Mouse (Mus musculus): ENCODE results near the gene Ear14. TPM values are rescaled to one million over a fixed set of nuclear protein-coding genes. Genes with fewer than 3 reads are reported as not detected.
"Not testable (repeated sequence)": the region's sequence is repeated elsewhere in the genome, so short reads cannot be mapped to it uniquely, and the experiment has no call there.

The Ear14 gene
- total RNA-seq (2021) = not detected

DNA sequence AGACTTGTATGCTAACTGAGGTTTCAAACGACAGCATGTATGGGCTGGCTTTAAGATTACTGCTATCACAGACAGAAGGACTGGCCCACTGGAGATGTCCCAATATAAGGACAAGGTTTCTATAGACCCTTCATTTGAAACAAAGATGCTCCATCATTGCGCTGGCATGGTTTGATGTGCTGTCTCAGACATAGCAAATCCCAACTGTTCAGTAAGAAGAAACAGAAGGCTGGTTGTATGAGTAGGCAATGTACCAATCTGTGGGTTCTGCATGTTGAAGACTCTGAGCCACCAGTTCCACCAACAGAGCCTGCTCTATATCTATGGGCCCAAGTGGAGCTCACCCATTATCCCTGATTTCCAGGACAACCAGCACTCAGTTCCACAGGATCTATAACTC, at the start of gene Ear14:
Gene Ear14 (plus strand): TSS at position 277 of the 400 bp plus-strand sequence.
- no peak for DNase-seq

DNA sequence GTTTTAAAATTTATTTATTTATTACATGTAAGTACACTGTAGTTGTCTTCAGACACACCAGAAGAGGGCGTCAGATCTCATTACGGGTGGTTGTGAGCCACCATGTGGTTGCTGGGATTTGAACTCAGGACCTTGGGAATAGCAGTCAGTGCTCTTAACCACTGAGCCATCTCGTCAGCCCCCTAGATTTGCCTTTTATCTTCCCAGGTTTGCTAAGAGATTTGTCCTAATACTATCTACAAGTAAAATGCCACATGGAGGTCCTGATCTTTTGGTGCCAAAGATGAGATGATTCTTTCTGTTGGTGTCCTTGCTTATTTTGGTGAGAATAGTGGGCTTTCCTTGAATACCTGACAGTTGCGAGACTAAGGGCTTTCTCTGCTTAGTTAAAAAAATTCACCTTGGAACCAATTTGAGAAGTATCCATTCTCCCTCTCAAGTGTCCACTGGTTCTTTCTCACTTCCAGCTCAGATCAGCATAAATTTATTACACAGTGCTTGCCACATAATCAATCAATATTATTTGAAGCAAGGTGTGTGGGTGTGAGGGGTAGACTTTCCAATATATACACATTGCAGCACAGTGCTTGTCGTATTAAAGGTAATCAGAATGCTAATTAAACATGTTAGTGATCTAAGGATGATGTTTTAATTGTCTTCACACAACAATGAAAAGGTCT, 47.0 kb upstream of the Ear14 start:
- no peak for DNase-seq

DNA sequence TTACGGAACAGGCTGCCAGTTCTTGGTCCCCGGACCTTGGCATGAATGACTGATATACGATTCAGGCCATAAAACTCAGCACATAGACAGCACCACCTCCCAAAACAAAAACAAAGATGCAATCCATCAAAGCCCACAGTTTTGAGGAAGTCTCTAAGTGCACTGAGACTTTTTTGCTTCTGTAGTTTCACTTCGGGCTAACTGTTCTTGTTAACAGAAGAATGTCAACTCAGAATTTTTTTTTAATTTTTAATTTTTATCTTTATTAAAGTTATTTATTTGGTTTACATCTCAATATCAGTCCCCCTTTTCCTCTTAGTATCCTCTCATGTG, 46.5 kb upstream of the Ear14 start:
- DNase-seq = no peak

DNA sequence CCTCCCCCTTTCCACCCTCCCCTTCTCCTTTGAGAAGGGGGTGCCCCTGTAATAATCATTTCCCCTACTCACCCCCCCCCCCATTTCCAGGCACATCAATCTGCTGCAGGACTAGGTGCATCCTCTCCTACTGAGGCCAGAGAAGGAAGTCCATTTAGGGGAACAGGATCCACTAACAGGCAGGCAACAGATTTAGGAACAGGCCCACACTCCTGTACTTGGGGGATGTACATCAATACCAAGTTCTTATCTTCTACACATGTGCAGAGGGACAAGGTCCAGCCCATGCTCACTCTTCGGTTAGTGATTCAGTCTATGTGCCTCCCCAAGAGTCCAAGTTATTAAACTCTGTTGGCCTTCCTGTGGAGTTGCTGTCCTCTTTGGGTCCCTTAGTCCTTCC, 46.1 kb upstream of the Ear14 start:
- DNase-seq = no peak

DNA sequence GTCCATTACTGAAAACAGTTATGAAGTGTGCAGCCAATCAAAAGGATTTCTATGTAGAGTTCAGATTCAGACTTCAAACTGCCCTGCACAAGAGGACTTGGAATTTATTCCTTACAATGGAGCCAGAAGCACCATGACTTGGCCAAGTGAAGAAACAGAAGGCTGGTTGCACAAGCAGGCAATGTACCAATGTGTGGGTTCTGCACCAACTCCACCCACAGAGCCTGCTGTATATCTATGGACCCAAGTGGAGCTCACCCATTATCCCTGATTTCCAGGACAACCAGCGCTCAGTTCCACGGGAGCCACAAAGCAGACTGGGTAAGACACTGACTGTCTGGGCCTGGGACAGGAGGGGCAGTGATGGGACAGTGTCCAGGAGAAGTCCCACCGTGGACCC, 41.2 kb upstream of the Ear14 start, which contains the start of gene Rnase2b:
Gene Rnase2b (plus strand): TSS at position 285 of the 400 bp plus-strand sequence.
- not testable (repeated sequence) for DNase-seq

DNA sequence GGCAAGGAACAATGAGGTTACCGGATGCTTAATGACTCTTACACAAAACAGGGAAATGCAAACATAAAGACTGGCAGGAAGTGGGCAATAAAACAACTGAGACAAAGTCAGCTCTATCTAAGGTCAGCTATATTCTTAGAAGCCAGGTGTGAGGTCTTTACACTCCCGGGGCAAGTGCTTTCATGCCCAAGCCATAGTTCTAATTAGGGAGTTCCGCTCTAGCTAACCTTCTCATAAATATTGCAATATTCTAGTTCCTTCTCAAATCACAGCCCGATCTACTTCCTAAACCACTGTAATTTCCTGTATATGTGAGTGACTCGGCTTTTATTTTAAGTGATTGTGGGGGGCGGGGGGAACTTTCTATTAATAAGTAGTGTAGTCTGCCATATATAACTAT, 39.9 kb upstream of the Ear14 start:
- DNase-seq = not testable (repeated sequence)

DNA sequence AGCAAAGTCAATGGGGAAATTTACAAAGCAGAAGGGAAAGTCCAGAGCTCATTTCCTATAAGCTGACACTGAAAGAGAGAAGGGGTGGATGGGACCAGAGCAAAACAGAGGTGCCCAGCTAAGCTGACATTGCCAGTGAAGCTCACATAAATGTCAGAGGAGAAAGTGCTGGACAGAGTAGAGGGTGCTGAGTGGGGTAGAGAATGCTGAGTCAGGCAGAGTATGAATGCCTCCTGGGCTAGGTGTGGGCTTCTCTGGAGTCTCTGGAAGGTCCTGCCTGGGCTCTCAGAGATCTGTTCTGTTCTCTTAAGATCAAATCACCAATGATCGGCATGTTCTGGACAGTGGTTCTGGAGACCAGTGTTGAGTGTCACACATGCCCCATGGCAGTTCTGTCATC, 37.8 kb upstream of the Ear14 start:
- DNase-seq = no peak

DNA sequence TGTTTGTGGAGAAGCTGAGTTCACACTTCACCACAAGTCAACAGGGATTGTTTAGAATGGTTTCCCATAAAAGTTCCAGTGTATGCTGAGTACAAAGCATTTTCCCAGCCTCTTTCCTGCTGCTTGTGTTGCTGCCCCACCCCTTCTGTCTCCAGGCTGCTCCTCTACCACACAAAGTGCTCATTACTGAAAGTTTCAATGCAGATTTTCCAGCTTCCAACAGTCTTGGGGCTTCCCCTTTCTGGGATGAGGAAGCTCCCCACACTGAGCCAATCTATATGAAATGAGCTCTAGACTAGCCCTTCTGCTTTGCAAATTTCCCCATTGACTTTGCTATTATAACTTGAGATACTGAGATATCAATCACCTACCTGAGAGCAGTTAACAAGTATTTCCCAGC, 37.1 kb upstream of the Ear14 start:
- DNase-seq = no peak

DNA sequence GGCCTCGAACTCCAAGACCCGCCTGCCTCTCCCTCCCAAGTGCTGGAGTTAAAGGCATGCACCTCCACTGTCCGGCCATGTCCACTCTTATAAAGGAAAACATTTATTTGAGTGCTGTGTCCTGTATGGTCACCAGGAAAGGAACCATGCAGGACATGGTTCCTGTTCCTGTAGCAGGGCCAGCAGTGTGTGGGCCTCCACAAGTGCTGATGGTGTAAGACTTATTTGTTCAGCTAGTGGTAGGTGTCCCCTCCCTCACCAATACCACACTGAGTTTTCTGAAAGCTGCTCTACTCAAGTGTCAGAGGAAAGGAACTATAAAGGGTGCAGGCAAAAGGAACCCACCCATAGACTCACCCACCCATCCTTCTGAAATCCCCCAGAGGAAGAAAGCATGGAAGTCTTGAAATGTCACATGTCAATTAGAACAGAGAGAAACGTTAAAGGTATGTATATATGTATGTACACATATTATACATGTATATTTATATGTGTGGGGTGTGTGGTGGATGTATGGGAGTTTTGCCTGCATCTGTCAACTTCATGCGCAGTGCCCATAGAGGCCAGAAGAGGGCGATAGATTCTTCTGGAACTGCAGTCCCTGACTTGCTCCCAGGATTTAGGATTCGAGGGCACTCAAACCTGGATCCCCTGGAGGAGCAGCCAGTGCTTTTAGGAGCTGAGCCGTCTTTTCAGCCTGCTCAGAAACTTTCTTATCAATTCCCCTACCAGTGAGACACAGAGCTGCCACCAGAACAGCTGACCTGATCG, 30.9 kb upstream of the Ear14 start:
- peak; percentile 63 for DNase-seq

DNA sequence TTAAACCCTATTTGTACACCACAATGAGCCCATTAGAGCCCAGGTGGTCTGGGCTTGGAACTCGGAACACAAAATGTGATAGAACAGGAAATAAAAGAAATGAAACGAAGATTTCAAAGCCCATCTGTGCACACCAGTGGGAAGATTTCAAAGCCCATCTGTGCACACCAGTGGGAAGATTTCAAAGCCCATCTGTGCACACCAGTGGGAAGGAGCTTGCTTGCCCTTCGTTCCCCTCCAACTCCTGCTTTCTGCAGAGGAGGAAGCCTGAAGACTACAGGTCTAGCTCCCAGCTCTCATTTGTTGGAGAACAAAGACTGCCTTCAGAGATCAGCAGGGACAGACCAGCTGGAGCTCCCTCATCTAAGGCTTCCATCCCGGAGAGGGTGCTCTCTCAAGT, 30.2 kb upstream of the Ear14 start:
- DNase-seq = not testable (repeated sequence)

DNA sequence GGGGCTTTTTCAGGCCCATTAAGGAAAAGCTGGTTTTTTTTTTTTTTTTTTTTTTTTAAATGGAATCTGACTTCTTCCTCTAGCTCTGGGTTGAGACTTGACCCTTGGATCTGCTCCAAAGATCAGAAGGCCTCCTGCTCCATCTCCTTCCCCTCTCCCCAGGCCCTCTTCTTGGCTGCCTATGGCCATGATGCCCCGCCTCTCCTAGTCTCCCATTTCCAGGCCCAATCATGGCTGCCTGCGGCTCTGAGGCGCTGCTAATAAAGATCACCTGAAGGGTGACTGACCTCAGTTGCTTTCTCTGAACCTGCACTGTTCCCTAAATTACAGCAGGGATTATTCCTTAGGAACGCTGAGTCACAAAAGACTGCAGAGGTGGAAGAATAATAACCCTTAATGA, 29.3 kb upstream of the Ear14 start:
- DNase-seq = no peak

DNA sequence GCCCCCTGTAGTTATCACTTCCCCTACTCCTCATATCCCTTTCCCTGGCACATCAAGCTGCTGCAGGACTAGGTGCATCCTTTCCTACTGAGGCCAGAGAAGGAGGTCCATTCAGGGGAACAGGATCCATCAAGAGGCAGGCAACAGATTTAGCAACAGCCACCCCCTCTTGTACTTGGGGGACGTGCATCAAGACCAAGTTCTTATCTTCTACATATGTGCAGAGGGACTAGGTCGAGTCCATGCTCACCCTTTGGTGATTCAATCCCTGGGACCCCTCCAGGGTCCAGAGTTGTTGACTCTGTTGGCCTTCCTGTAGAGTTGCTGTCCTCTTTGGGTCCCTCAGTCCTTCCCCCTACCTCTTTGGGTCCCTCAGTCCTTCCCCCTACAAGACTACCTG, 22.1 kb upstream of the Ear14 start:
- not testable (repeated sequence) for DNase-seq

DNA sequence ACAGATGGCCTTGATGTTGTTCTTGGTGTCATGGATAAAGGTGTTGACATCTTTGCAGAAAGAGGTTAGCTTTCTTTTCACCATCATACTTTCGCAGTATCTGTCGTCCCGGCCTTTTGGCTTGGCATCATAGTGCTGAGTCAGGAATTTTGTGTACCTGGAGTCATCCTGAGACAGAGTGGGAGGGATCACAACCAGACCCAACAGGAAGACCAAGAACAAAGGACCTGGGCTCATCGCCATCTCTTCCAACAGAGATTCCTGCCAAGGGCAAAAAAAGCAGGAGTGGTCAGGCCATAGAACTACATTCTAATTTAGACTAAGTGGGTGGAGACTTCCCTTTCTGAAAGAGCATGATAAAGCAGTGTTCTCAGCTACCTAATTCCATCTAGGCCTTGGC, 7.5 kb upstream of the Ear14 start:
- DNase-seq = peak; percentile 38

DNA sequence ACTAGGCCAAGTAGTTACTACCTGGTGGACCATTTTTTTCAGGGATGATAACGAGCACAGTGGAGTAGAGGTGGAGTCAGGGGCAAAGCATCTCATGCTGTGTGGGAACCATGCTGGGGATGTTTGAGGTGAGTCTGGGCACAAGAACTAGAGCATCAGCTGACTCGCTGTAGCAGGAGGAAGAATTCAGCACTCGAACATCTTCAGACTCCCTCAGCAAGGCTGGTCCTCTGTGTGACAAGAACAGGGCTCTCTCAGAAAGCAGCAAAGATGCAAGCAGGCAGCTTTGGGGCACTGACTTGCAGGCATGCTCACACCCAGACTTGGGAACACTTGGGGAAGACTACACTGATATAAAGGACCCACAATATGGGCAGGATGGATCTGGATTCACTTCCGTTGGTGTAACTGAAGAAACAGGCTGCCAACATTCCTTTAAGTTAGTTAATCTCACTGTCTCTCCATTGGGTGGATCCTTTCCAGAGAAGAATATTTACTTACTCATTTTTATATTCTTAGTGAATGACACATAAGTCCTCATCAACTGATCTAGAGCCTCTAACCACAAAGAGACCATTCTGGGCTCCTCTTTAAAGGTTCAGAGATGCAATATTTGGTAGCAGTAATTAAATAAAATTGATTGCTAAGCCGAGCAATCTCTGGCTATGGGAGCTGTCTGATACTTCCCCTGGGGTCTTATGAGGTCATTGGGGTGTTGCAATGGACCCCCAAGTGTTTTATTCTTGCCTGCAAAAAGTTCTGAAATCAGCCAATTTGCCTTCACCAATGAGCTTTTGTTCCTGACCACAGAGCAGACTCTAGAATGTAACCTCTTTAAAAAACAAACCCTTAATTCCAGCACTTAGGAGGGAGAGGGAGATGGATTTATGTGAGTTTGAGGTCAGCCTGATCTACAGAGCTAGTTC, 3.8 kb upstream of the Ear14 start, which contains the start of gene Ang2:
Gene Ang2 (minus strand): TSS at position 51 of the 926 bp plus-strand sequence.
- no peak for DNase-seq

DNA sequence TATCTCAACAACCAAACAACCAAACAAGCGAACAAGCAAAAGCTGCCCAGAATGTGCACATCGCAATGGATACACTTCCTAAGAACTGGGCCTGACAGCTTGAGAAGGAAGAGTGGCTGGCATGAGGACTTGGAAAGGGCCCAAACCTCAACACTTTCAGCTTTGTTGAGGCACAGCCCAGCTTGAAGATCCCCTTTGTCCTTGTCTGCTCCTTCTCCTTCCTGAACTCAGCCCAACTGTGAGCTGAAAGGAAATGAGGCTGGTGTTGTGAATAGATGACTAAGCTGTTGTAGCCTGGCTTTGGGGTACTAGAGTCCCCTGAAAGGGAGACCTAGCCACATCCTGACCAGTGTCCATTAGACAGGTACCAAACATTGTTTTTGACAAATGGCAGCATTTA, 3.1 kb upstream of the Ear14 start:
- DNase-seq = no peak

DNA sequence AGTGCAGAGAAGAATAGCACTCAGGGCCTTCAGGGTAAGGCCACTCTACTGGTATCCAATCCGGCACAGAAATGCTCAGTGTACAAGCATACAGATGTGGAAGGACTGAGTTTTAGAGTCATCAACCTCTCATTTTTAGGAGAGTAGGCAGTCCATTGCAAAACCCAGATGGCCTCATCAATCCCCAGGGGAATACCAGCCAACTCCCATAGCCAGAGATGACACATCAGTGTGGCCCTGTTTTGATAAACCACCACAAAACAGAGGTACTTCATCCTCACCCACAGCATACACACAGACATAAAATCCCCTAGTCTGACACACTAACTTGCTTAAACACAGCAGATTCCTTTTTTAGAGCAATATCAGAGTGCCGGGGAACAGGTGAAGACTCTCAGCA, 2.7 kb upstream of the Ear14 start:
- DNase-seq = no peak

DNA sequence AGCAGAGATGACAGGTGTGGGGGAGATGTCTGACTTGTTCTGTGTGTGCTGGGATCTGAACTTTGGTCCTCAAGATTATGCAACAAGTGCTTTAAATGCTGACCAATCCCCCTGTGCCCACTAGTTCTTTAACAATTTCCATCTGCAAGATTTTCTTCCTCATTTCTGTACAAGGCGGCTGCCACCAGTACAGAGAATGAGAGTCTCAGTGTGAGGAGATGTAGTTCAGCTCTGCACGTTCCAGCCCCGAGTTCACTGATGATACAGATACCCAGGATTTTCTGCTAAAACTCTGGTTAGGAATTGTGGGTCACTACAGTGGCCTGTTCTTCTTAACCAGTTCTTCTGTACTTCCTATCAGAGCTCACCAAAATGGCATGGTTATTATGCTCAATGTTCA, 16.9 kb downstream of the Ear14 start:
- DNase-seq = not testable (repeated sequence)

DNA sequence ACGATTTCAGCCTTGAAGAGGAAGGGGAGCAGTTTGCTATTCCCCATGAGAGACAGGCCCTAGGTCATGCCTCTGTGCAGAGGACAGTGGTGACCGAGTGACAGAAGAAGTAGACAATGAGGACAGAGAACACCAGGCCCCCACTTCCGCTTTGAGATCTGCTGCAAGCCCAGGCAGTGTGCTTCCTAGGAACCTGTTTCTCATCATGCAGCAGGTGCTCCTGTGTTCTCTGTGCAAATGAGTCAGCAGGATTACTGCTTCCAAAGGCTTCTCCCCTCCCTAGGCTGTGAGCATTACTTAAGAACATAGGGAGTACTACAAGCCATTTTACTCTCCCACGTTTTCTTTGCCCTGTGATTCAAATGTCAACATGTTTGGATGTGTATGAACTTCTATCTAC, 26.5 kb downstream of the Ear14 start:
- not testable (repeated sequence) for DNase-seq

DNA sequence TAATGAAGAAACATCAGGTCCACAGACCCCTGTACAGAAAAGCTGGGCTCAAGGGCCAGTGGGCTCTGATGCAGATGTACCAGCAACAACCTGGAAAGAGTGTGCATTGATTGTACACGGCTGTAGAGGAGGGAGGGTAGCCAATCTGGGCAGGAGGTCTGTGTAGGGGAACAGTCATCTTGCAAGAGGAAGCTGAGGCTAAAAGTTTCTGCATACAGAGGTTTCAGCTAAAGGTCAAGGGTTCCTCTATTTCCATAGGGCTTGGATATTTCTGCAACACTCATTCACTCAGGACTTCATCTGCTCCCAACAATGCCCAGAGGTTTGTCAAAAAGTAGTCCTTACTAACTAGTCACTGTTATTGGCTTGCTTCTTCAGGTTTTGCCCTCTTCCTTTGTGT, 34.3 kb downstream of the Ear14 start:
- not testable (repeated sequence) for DNase-seq

DNA sequence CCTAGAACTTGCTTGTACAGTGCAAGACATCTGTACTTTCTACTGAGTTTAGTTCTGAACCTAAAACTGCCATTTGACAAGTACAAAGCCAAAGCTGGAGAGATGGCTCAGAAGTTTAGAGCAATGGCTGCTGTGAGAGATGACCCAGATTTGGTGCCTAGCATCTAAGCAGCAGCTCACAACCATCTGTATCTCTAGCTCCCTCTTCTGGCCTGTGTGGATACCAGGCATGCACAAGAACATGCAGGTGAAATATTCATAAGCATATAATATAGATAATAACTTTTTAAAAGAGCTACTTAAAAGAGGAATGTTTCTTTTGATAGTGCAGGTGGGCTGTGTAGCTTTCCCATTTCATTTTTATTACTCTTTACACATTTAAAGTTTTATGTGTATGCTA, 37.7 kb downstream of the Ear14 start:
- DNase-seq = peak; percentile 41

DNA sequence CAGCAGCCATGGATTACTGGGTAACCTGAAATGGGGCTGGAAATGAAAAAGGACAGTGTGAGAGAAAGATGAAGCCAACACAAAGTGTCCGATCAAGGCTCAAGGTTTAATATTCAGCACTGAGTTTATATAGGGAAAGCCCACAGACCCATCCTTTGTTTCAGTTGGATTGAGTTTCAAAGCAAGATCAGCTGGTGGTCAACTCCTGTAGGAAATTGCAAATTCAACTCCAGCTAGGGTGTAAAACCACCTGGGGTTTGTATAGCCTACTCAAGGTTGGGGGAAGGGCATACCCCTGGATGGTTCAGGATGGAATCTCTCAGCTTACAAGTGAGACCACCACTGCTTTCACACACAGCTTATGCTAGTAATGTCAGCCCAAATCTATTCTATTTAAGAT, 44.5 kb downstream of the Ear14 start:
- no peak for DNase-seq

DNA sequence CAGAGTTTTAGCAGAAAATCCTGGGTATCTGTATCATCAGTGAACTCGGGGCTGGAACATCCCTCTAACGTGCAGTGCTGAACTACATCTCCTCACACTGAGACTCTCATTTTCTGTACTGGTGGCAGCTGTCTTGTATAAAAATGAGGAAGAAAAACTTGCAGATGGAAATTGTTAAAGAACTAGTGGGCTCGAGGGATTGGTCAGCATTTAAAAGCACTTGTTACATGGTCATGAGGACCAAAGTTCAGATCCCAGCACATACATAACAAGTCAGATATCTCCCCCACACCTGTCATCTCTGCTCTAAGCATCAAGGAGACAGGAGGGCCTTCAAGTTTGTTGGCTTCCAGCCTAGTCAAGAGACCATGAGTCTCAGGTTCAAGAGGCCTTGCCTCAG, 47.2 kb downstream of the Ear14 start:
- DNase-seq = no peak

DNA sequence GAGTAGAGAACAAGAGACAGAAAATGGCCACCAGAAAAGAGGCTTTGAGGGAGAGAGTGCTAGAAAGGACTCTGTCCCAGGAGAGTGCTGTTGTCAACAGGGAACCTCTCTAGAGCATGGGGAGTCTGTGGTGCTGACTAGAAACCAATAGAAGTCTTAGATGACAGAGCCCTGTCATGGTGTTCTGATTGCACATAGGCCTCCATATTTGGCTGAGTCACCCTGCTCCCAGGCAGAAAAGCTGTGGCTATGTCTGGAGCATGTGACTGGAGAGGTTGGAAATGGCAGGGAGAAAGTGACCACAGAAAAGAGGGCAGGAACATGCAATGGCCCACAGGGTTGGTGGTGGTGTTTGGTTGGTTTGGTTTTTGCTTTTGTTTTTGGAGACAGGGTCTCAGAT, 49.0 kb downstream of the Ear14 start:
- DNase-seq = not testable (repeated sequence)
